Mouse (Mus musculus) midbrain, embryonic 16.5 days (tissue): ENCODE results near the gene Zbtb17. TPM values are rescaled to one million over a fixed set of nuclear protein-coding genes. Genes with fewer than 3 reads are reported as not detected.
A peak's percentile ranks its signal among the peaks of the same experiment; 100 is the strongest.

Experiments
- ATAC-seq: fragments of 200-750 bp; cut with Nextera tagmentation; 2 replicates; pipeline ENCODE4 v1.8.0; 2017; ENCODE audit warnings: moderate TSS enrichment
- H3K27ac ChIP-seq: fragments of 300-500 bp; sonication (generic); 2 replicates; pipeline ENCODE4 v1.5.1; 2014; ENCODE audit warnings: mild to moderate bottlenecking, low read length, mixed read lengths
- H3K27me3 ChIP-seq: fragments of 300-500 bp; sonication (generic); 2 replicates; pipeline ENCODE4 v1.6.1; 2014; ENCODE audit warnings: low read depth, low read length, mixed read lengths; ENCODE audit not compliant: control insufficient read depth, insufficient read depth
- H3K36me3 ChIP-seq: fragments of 300-500 bp; sonication (generic); 2 replicates; pipeline ENCODE4 v1.6.1; 2014; ENCODE audit warnings: mild to moderate bottlenecking, low read length, moderate library complexity, mixed read lengths; ENCODE audit not compliant: control insufficient read depth, insufficient read depth
- H3K4me1 ChIP-seq: fragments of 300-500 bp; sonication (generic); 2 replicates; pipeline ENCODE4 v1.6.1; 2014; ENCODE audit warnings: mild to moderate bottlenecking, low read length, mixed read lengths; ENCODE audit not compliant: control insufficient read depth, insufficient read depth
- H3K4me2 ChIP-seq: fragments of 300-500 bp; sonication (generic); 2 replicates; pipeline ENCODE4 v1.6.1; 2014; ENCODE audit warnings: mild to moderate bottlenecking, low read length, mixed read lengths
- H3K4me3 ChIP-seq: fragments of 300-500 bp; sonication (generic); 2 replicates; pipeline ENCODE4 v1.5.1; 2014; ENCODE audit warnings: low read depth, mild to moderate bottlenecking, low read length, moderate library complexity, mixed read lengths
- H3K9ac ChIP-seq: fragments of 300-500 bp; sonication (generic); 2 replicates; pipeline ENCODE4 v1.6.1; 2014; ENCODE audit warnings: low read depth, low read length, mixed read lengths
- H3K9me3 ChIP-seq: fragments of 300-500 bp; sonication (generic); replicated peaks from 2 replicates; pipeline ENCODE4 v1.6.1; 2014; ENCODE audit warnings: mild to moderate bottlenecking, low read length, mixed read lengths; ENCODE audit not compliant: control insufficient read depth, poor library complexity, severe bottlenecking
- WGBS: fragments of 180-500 bp; shearing (Covaris S2); extraction: QIAGEN DNeasy Blood & Tissue Kit; methylation state at CpG from one replicate; pipeline ENCODE4 v1.1.7; 2014; 5-methylcytosine and 5-hydroxymethylcytosine counted together
- polyA plus RNA-seq: library from polyadenylated mRNA; unstranded; fragments of >200 nt; fragmentation: Nextera tagmentation; extraction: Ambion mirVana; gene quantifications from 2 replicates; pipeline ENCODE4 v1.2.1, GENCODE M21; 2015

Gene Zbtb17
- 42.7 and 48.2 TPM in 2 replicates for polyA plus RNA-seq

- peak; percentile 95 for ATAC-seq
- Histone ChIP-seq H3K36me3 (peaks cover 16% of the 10 kb centered on the region), H3K4me1 (peaks cover 16% of the 10 kb centered on the region), H3K4me3 (peak within 1 kb of the TSS; percentile 99), H3K9me3 (no peaks in the 10 kb centered on the region), H3K27ac (peak within 1 kb of the TSS; percentile 88), H3K27me3 (no peaks in the 10 kb centered on the region), H3K9ac (peak within 1 kb of the TSS; percentile 99), H3K4me2 (peak within 1 kb of the TSS; percentile 89)
- WGBS = under 1% methylated on average over 62 of the region's 102 CpGs
Observed at GRCm38 (mm10) chr4:141444451-141445327, at the start of gene Zbtb17. Gene Zbtb17, plus strand, starts transcription at chr4:141444654.

- Histone ChIP-seq H3K4me2 (no peak overlapping the region), H3K9ac (no peak overlapping the region)
Observed at GRCm38 (mm10) chr4:141394751-141395150, 49.7 kb upstream of the Zbtb17 start.

GRCm38 (mm10) chr4:141397861-141398260 is 46.6 kb upstream of the Zbtb17 start:
- Histone ChIP-seq H3K9me3 (no peaks in the 10 kb centered on the region), H3K4me2 (no peak overlapping the region), H3K4me3 (no peak overlapping the region), H3K9ac (no peak overlapping the region), H3K36me3 (no peaks in the 10 kb centered on the region), H3K27ac (no peak overlapping the region), H3K27me3 (no peaks in the 10 kb centered on the region), H3K4me1 (no peaks in the 10 kb centered on the region)
- WGBS = 76% methylated on average over 12 of the region's 12 CpGs
- ATAC-seq = no peak

More at GRCm38 (mm10) chr4:141394751-141395150, 49.7 kb upstream of the Zbtb17 start:
- no peak overlapping the region for H3K27ac ChIP-seq
- 16% methylated on average over 16 of the region's 16 CpGs for WGBS
- no peaks in the 10 kb centered on the region for H3K9me3 ChIP-seq
- no peaks in the 10 kb centered on the region for H3K27me3 ChIP-seq
- no peak for ATAC-seq
- H3K4me1 ChIP-seq = no peaks in the 10 kb centered on the region
- no peaks in the 10 kb centered on the region for H3K36me3 ChIP-seq
- no peak overlapping the region for H3K4me3 ChIP-seq

DNA sequence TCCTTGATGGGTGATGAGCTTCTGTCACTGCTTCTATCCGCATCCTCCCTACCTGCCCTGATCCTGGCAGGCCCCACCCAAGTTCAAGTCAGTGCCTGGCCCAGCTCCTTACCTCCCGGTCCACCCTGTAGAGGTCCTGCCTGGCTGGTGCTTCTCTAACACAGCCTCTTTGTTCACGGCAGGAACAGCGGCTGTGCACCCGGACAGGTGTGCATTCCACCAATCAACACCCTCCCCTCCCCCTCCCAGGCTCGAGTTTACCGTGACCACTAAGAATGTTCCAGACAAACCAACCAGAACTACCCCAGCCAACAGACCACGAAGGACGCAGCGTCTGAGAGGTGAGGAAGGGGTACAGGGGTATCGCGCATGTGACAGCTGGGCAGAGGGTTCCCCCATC is 45.9 kb upstream of the Zbtb17 start, which contains the start of gene Clcnka:
Clcnka (minus strand) TSS at position 180 of the 400 bp plus-strand sequence.
- H3K9me3 ChIP-seq = no peaks in the 10 kb centered on the region
- no peak for ATAC-seq
- H3K4me2 ChIP-seq = no peak within 1 kb of the TSS
- no peak within 1 kb of the TSS for H3K9ac ChIP-seq
- no peaks in the 10 kb centered on the region for H3K36me3 ChIP-seq
- no peaks in the 10 kb centered on the region for H3K27me3 ChIP-seq
- 62% methylated on average over 12 of the region's 12 CpGs for WGBS
- H3K4me3 ChIP-seq = no peak within 1 kb of the TSS
- no peaks in the 10 kb centered on the region for H3K4me1 ChIP-seq
- no peak within 1 kb of the TSS for H3K27ac ChIP-seq

DNA sequence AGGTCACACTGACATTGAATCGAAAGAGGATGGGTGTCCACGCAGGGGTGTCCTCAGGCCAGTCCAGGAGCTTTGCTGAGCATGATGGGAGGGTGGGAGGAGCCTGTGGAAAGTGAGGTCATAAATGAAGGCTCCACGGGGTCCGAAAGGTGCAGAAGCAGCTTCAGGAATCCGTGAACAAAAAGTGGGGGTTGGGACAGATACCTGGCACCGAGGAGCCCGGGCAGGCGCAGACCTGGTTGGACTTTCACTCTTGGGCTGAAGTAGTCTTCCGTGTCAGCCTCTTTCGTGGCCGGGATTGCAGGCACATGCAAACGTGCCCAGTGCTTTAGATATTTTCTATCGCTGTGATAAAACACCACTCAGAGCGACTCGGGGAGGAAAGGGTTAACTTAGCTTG is 44.3 kb upstream of the Zbtb17 start:
- Histone ChIP-seq H3K9me3 (no peaks in the 10 kb centered on the region), H3K4me1 (no peaks in the 10 kb centered on the region; the same call in 1 of the 2 replicates), H3K27ac (no peak overlapping the region), H3K27me3 (no peaks in the 10 kb centered on the region; the same call in 1 of the 2 replicates), H3K9ac (no peak overlapping the region), H3K4me2 (no peak overlapping the region), H3K36me3 (no peaks in the 10 kb centered on the region), H3K4me3 (no peak overlapping the region)
- no peak for ATAC-seq
- 90% methylated on average over 15 of the region's 15 CpGs for WGBS

GRCm38 (mm10) chr4:141404518-141405313 is 39.7 kb upstream of the Zbtb17 start:
- Histone ChIP-seq H3K36me3 (no peaks in the 10 kb centered on the region), H3K4me3 (peak overlapping the region; percentile 20), H3K27ac (no peak overlapping the region), H3K9ac (peak overlapping the region; percentile 55), H3K4me2 (peak overlapping the region; percentile 52), H3K27me3 (no peaks in the 10 kb centered on the region; the same call in 1 of the 2 replicates), H3K9me3 (no peaks in the 10 kb centered on the region), H3K4me1 (no peaks in the 10 kb centered on the region; the same call in 1 of the 2 replicates)
- WGBS = 16% methylated on average over 15 of the region's 15 CpGs
- peak; percentile 85 for ATAC-seq

DNA sequence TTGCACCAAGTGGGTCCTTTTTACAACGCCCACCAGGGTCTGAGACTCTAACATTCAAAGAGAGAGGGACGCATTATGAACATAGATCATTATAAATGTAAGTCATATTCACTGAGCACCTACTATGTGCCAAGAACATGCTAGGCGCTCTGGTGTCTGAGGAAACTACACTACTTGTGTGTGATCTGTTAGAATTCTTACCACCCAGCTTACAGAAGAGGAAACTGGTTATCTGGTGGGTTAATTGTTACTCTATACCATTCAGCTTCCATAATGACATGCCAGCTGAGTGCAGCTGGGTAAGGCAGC is 39.2 kb upstream of the Zbtb17 start:
- Histone ChIP-seq H3K9ac (no peak overlapping the region), H3K36me3 (no peaks in the 10 kb centered on the region), H3K4me2 (no peak overlapping the region), H3K4me1 (no peaks in the 10 kb centered on the region; the same call in 1 of the 2 replicates), H3K27me3 (no peaks in the 10 kb centered on the region; the same call in 1 of the 2 replicates), H3K9me3 (no peaks in the 10 kb centered on the region), H3K4me3 (no peak overlapping the region), H3K27ac (no peak overlapping the region)
- ATAC-seq = no peak
- WGBS = 75% methylated on average over 3 of the region's 3 CpGs

DNA sequence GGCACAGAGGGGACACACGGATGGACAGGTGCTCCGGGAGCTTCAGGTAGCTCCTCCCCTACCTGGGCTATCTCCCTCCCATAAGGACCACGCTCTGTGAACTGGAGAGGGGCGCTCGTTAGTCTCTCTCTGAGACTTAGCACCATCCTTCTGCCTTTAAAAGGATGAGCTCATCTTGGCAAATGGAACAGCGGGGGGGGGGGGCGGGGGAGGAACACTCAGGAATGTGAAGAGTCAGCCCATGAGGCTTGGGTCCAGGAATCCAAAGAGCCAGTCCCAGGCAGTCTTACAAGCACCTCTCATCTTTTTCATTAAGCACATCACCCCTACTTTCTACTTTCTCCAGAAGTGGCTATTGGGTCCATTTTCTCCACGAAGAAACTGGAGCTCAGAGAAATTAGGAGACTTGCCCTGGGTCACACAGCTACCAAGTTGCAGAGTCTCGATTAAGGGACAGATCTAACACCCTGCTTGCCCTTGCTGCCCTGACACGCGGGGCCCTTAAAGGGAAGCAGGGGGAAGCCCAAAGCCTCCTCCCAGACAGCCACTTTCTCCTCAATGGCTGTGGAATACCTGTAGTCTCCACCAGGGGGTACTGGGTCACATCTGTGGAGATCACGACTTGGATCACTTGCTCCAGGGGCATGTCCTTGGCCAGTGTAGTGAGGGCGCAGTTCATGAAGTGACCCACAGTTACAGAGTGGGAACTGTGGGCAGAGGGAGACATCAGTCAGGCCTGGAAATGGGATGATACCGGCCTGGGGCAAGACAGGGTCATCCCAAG is 37.7 kb upstream of the Zbtb17 start:
- Histone ChIP-seq H3K36me3 (no peaks in the 10 kb centered on the region), H3K9me3 (no peaks in the 10 kb centered on the region), H3K27me3 (no peaks in the 10 kb centered on the region; the same call in 1 of the 2 replicates), H3K4me1 (no peaks in the 10 kb centered on the region; the same call in 1 of the 2 replicates), H3K27ac (no peak overlapping the region), H3K4me3 (no peak overlapping the region), H3K4me2 (no peak overlapping the region), H3K9ac (no peak overlapping the region)
- 47% methylated on average over 14 of the region's 14 CpGs for WGBS
- no peak for ATAC-seq
